Mouse (Mus musculus) liver, embryonic 16.5 days (tissue): Measurements from ENCODE around the gene Fam198a. TPM values are rescaled to one million over a fixed set of nuclear protein-coding genes. Genes with fewer than 3 reads are reported as not detected.
A peak's percentile ranks its signal among the peaks of the same experiment; 100 is the strongest.

Experiments
- ATAC-seq: fragments of 200-750 bp; cut with Nextera tagmentation; 2 replicates; pipeline ENCODE4 v1.8.0; 2017; ENCODE audit warnings: low read depth, mild to moderate bottlenecking, moderate number of reproducible peaks, moderate library complexity
- H3K27ac ChIP-seq: fragments of 300-500 bp; sonication (generic); 2 replicates; pipeline ENCODE4 v1.5.1; 2014; ENCODE audit warnings: mild to moderate bottlenecking, low read length
- H3K27me3 ChIP-seq: fragments of 300-500 bp; sonication (generic); 2 replicates; pipeline ENCODE4 v1.6.1; 2014; ENCODE audit warnings: low read depth, low read length, mixed read lengths; ENCODE audit not compliant: control insufficient read depth, insufficient read depth
- H3K36me3 ChIP-seq: fragments of 300-500 bp; sonication (generic); 2 replicates; pipeline ENCODE4 v1.6.1; 2014; ENCODE audit warnings: mild to moderate bottlenecking; ENCODE audit not compliant: control insufficient read depth, insufficient read depth
- H3K4me1 ChIP-seq: fragments of 300-500 bp; sonication (generic); 2 replicates; pipeline ENCODE4 v1.6.1; 2014; ENCODE audit warnings: low read depth, low read length, mixed read lengths; ENCODE audit not compliant: control insufficient read depth
- H3K4me2 ChIP-seq: fragments of 300-500 bp; sonication (generic); 2 replicates; pipeline ENCODE4 v1.6.1; 2014; ENCODE audit warnings: low read depth, low read length, mixed read lengths
- H3K4me3 ChIP-seq: fragments of 300-500 bp; sonication (generic); 2 replicates; pipeline ENCODE4 v1.5.1; 2014; ENCODE audit warnings: low read depth, mild to moderate bottlenecking, low read length
- H3K9ac ChIP-seq: fragments of 300-500 bp; sonication (generic); 2 replicates; pipeline ENCODE4 v1.6.1; 2014; ENCODE audit warnings: low read depth, low read length
- H3K9me3 ChIP-seq: fragments of 300-500 bp; sonication (generic); replicated peaks from 2 replicates; pipeline ENCODE4 v1.6.1; 2016; ENCODE audit warnings: low read length; ENCODE audit not compliant: control insufficient read depth
- WGBS: fragments of 180-500 bp; shearing (Covaris S2); extraction: QIAGEN DNeasy Blood & Tissue Kit; methylation state at CpG from one replicate; pipeline ENCODE4 v1.1.7; 2014; ENCODE audit not compliant: insufficient replicate concordance; 5-methylcytosine and 5-hydroxymethylcytosine counted together
- polyA plus RNA-seq: library from polyadenylated mRNA; unstranded; fragments of >200 nt; fragmentation: Nextera tagmentation; extraction: Ambion mirVana; gene quantifications from 2 replicates; pipeline ENCODE4 v1.2.1, GENCODE M21; 2015

The Fam198a gene
- polyA plus RNA-seq, 1 experiment from 2014 or later, result 0.76 TPM

GRCm38 (mm10) chr9:122027914-122028745 lies 77.3 kb downstream of the Fam198a start:
- WGBS, result 34% methylated on average over 11 of the region's 11 CpGs
- H3K4me1 ChIP-seq, result no peaks in the 10 kb centered on the region
- no peaks in the 10 kb centered on the region for H3K9me3 ChIP-seq
- no peak overlapping the region for H3K4me2 ChIP-seq
- no peaks in the 10 kb centered on the region for H3K27me3 ChIP-seq
- H3K4me3 ChIP-seq, result no peak overlapping the region
- H3K36me3 ChIP-seq, result no peaks in the 10 kb centered on the region
- ATAC-seq, result peak; percentile 33; the same call in 1 of the 2 replicates
- H3K27ac ChIP-seq, result peak overlapping the region; percentile 56; the same call in 1 of the 2 replicates
- no peak overlapping the region for H3K9ac ChIP-seq

DNA sequence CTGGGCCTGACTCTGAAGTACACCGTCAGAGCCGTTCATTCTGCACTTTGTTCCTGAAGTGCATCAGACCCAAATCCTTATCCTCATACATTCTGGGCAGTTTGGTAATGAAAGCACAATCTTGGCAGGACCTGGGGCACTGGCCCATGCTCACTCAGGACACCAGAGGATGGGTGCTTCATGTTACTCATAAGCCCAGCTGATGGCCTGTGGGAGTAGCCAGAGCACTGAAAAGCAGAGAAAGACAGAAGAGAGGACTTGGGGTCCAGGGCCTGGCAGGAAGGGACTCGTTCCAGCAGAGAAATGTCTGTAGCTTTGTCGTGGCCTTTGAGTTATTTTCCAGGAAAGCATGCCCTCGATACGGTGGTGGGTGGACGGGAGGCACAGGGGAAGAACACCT lies 79.0 kb downstream of the Fam198a start:
- no peak overlapping the region for H3K9ac ChIP-seq
- ATAC-seq, result no peak
- H3K27me3 ChIP-seq, result no peaks in the 10 kb centered on the region
- H3K27ac ChIP-seq, result no peak overlapping the region
- H3K36me3 ChIP-seq, result no peaks in the 10 kb centered on the region
- no peaks in the 10 kb centered on the region for H3K9me3 ChIP-seq
- H3K4me2 ChIP-seq, result no peak overlapping the region
- no peaks in the 10 kb centered on the region for H3K4me1 ChIP-seq
- 69% methylated on average over 7 of the region's 7 CpGs for WGBS
- no peak overlapping the region for H3K4me3 ChIP-seq

Other genes starting within 250 kb of the Fam198a start
- gene Sec22c, start 245.5 kb upstream of the Fam198a start, polyA plus RNA-seq, result 2.8 and 3.0 TPM in 2 replicates
- 54.9 and 55.5 TPM in 2 replicates for gene Ss18l2, start 240.7 kb upstream of the Fam198a start, polyA plus RNA-seq
- gene Nktr, start 231.8 kb upstream of the Fam198a start, polyA plus RNA-seq, result 24.9 and 25.2 TPM in 2 replicates
- 0.50 and 0.89 TPM in 2 replicates for gene Zfp651, start 191.7 kb upstream of the Fam198a start, polyA plus RNA-seq
- 0.53 and 1.5 TPM in 2 replicates for gene Klhl40, start 173.4 kb upstream of the Fam198a start, polyA plus RNA-seq
- gene Hhatl, start 158.5 kb upstream of the Fam198a start, polyA plus RNA-seq, result 0.07 and 0.31 TPM in 2 replicates
- 0.07 TPM in 1 of 2 replicates, not detected in the other for gene Ccdc13, start 111.5 kb upstream of the Fam198a start, polyA plus RNA-seq
- gene Higd1a, start 92.6 kb upstream of the Fam198a start, polyA plus RNA-seq, result 114 and 136 TPM in 2 replicates
- gene Ackr2, start 52.6 kb upstream of the Fam198a start, polyA plus RNA-seq, result 0.43 and 0.72 TPM in 2 replicates
- gene Cyp8b1, start 34.7 kb upstream of the Fam198a start, polyA plus RNA-seq, result 13.0 and 19.0 TPM in 2 replicates
- gene Pomgnt2, start 46.1 kb downstream of the Fam198a start, polyA plus RNA-seq, result 2.9 and 3.2 TPM in 2 replicates
- 17.9 and 20.1 TPM in 2 replicates for gene Snrk, start 166.3 kb downstream of the Fam198a start, polyA plus RNA-seq